Mouse (Mus musculus): ENCODE measurements around the gene Zbtb20. TPM values are rescaled to one million over a fixed set of nuclear protein-coding genes. Genes with fewer than 3 reads are reported as not detected.

Zbtb20 gene
- polyA plus RNA-seq, 1 experiment from 2014 or later = 18.4 TPM

DNA sequence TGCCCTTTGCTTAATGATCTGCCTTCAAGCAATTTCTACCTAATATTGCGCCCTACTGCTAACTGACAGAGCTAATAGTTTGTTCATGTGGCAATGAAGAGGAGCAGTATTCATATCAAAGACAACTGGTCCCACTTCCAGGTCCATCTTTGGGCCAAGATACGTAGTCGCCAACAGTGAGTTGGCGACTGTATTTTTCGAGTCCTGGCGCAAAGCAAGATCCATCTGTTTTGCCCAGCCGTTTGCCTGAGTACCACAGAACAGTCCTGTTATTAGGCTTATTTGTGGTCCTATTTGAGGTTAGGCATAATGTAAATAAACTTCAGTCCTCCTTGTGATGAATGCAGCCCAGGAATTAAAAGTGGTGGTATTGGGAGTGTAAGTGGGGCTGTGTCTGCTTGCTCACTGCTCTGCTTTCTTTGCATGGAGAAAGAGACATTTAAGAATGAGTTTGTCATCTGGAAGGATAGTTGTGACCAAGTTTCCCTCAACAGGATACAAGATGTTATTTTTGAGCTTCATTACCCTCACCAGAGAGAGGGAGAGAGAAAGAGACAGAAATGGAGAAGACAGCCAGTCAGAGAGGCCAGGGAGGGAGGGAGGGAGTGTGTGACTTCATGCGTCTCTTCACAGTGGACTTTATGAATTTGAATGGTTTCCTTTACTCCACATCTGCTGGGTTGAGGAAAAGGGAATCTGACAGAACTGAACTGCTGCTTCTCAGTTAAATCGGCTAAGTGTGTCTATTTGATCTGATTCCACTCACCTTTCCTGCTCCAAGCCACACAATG is 315.6 kb downstream of the Zbtb20 start:
- H3K4me3 ChIP-seq (ENCODE audit: low read length) = no peak overlapping the region
- H3K9me3 ChIP-seq (ENCODE audit: control insufficient read depth, low read length) = no peaks in the 10 kb centered on the region
- no peaks in the 10 kb centered on the region for H3K36me3 ChIP-seq (ENCODE audit: control insufficient read depth, insufficient read depth, low read length)
- 83% methylated on average over 9 of the region's 9 CpGs for WGBS
- H3K27ac ChIP-seq (ENCODE audit: low read length) = no peak overlapping the region
- ATAC-seq = no peak
- no peak overlapping the region for H3K4me2 ChIP-seq (ENCODE audit: low read depth, low read length)
- H3K4me1 ChIP-seq (ENCODE audit: control insufficient read depth, insufficient read depth, low read length) = no peaks in the 10 kb centered on the region
- H3K9ac ChIP-seq (ENCODE audit: low read depth, low read length) = no peak overlapping the region
- H3K27me3 ChIP-seq (replicated peaks; ENCODE audit: control insufficient read depth, insufficient read depth, low read length) = no peaks in the 10 kb centered on the region

DNA sequence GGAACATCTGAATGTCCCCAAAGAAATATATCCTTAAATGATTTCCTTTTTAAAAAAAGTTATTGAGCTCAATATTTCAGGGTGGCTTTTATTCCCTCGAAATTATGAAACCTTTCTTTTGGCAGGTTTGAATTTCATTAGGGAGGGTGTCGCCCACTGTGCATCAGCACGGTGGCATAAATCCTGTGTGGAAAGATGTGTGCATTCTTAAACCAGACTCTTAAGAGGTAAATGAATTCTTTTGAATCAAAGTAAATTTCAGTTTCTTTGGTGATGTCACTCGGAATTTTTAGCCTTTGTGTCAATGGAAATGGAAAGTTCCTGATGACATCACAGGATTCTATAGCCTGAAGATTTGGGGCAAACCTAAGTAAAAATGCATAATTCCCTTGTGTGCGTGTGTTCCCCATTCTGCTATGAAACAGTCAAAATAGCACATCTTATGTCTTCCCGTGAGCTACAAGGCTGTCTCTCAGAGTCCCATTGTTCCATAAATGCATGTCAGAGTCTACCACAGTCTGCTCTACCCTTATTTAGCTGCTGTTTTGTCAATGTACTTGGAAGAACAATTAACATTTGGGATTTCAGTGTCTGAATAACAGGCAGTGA is 318.1 kb downstream of the Zbtb20 start:
- ATAC-seq = no peak
- H3K4me2 ChIP-seq (ENCODE audit: low read depth, low read length) = no peak overlapping the region
- H3K36me3 ChIP-seq (ENCODE audit: control insufficient read depth, insufficient read depth, low read length) = no peaks in the 10 kb centered on the region
- H3K4me1 ChIP-seq (ENCODE audit: control insufficient read depth, insufficient read depth, low read length) = no peaks in the 10 kb centered on the region
- no peaks in the 10 kb centered on the region for H3K9me3 ChIP-seq (ENCODE audit: control insufficient read depth, low read length)
- 81% methylated on average over 6 of the region's 6 CpGs for WGBS
- H3K9ac ChIP-seq (ENCODE audit: low read depth, low read length) = no peak overlapping the region
- no peak overlapping the region for H3K4me3 ChIP-seq (ENCODE audit: low read length)
- no peak overlapping the region for H3K27ac ChIP-seq (ENCODE audit: low read length)
- H3K27me3 ChIP-seq (replicated peaks; ENCODE audit: control insufficient read depth, insufficient read depth, low read length) = no peaks in the 10 kb centered on the region

GRCm38 (mm10) chr16:43217336-43218006 is 341.8 kb downstream of the Zbtb20 start:
- no peak overlapping the region for H3K9ac ChIP-seq (ENCODE audit: low read depth, low read length)
- no peaks in the 10 kb centered on the region for H3K27me3 ChIP-seq (replicated peaks; ENCODE audit: control insufficient read depth, insufficient read depth, low read length)
- no peak overlapping the region for H3K4me3 ChIP-seq (ENCODE audit: low read length)
- no peaks in the 10 kb centered on the region for H3K36me3 ChIP-seq (ENCODE audit: control insufficient read depth, insufficient read depth, low read length)
- H3K4me2 ChIP-seq (ENCODE audit: low read depth, low read length) = no peak overlapping the region
- H3K27ac ChIP-seq (ENCODE audit: low read length) = no peak overlapping the region
- WGBS = 70% methylated on average over 4 of the region's 4 CpGs
- ATAC-seq = no peak
- H3K4me1 ChIP-seq (ENCODE audit: control insufficient read depth, insufficient read depth, low read length) = no peaks in the 10 kb centered on the region
- no peaks in the 10 kb centered on the region for H3K9me3 ChIP-seq (ENCODE audit: control insufficient read depth, low read length)

GRCm38 (mm10) chr16:43219367-43219766 is 343.7 kb downstream of the Zbtb20 start:
- Histone ChIP-seq H3K27me3 (replicated peaks; ENCODE audit: control insufficient read depth, insufficient read depth, low read length) (no peaks in the 10 kb centered on the region), H3K36me3 (ENCODE audit: control insufficient read depth, insufficient read depth, low read length) (no peaks in the 10 kb centered on the region), H3K9ac (ENCODE audit: low read depth, low read length) (no peak overlapping the region), H3K9me3 (ENCODE audit: control insufficient read depth, low read length) (no peaks in the 10 kb centered on the region), H3K4me1 (ENCODE audit: control insufficient read depth, insufficient read depth, low read length) (no peaks in the 10 kb centered on the region), H3K27ac (ENCODE audit: low read length) (no peak overlapping the region), H3K4me2 (ENCODE audit: low read depth, low read length) (no peak overlapping the region), H3K4me3 (ENCODE audit: low read length) (no peak overlapping the region)
- 89% methylated on average over 1 of the region's 1 CpGs for WGBS
- no peak for ATAC-seq

- ATAC-seq = no peak
- no peak overlapping the region for H3K9ac ChIP-seq (ENCODE audit: low read depth, low read length)
- no peak overlapping the region for H3K4me3 ChIP-seq (ENCODE audit: low read length)
- H3K4me1 ChIP-seq (ENCODE audit: control insufficient read depth, insufficient read depth, low read length) = no peaks in the 10 kb centered on the region
- H3K27ac ChIP-seq (ENCODE audit: low read length) = no peak overlapping the region
- WGBS = 53% methylated on average over 4 of the region's 4 CpGs
- H3K4me2 ChIP-seq (ENCODE audit: low read depth, low read length) = no peak overlapping the region
- H3K9me3 ChIP-seq (ENCODE audit: control insufficient read depth, low read length) = no peaks in the 10 kb centered on the region
- no peaks in the 10 kb centered on the region for H3K36me3 ChIP-seq (ENCODE audit: control insufficient read depth, insufficient read depth, low read length)
- no peaks in the 10 kb centered on the region for H3K27me3 ChIP-seq (replicated peaks; ENCODE audit: control insufficient read depth, insufficient read depth, low read length)
Measured at GRCm38 (mm10) chr16:43221313-43221712, 345.6 kb downstream of the Zbtb20 start.

DNA sequence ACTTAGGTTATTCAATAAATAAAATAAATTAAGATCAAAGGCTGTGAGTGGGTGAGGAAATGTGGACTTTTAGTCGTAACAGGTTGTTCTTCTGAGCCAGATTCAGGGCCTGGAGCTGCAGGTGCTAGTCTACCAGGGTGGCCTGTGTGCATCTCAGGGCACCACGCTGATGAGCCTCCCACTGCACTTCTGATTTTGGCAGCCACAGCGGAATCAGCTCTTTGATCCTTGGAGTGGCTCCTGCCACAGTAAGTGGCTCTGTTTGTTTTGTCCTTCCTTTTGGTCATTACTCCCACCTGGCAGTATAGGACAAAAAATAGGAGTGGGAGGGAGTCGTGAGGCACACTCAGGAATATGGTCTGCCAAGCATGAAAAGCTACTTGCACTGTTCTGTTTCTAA is 354.6 kb downstream of the Zbtb20 start:
- Histone ChIP-seq H3K4me1 (ENCODE audit: control insufficient read depth, insufficient read depth, low read length) (peaks cover 5% of the 10 kb centered on the region; the same call in 1 of the 2 replicates), H3K36me3 (ENCODE audit: control insufficient read depth, insufficient read depth, low read length) (no peaks in the 10 kb centered on the region), H3K4me2 (ENCODE audit: low read depth, low read length) (no peak overlapping the region), H3K27ac (ENCODE audit: low read length) (no peak overlapping the region), H3K9ac (ENCODE audit: low read depth, low read length) (no peak overlapping the region), H3K9me3 (ENCODE audit: control insufficient read depth, low read length) (no peaks in the 10 kb centered on the region), H3K4me3 (ENCODE audit: low read length) (no peak overlapping the region), H3K27me3 (replicated peaks; ENCODE audit: control insufficient read depth, insufficient read depth, low read length) (no peaks in the 10 kb centered on the region)
- WGBS = 72% methylated on average over 4 of the region's 4 CpGs
- no peak for ATAC-seq

GRCm38 (mm10) chr16:43234249-43234648 is 358.6 kb downstream of the Zbtb20 start:
- Histone ChIP-seq H3K4me2 (ENCODE audit: low read depth, low read length) (no peak overlapping the region), H3K4me3 (ENCODE audit: low read length) (no peak overlapping the region), H3K9ac (ENCODE audit: low read depth, low read length) (no peak overlapping the region), H3K27me3 (replicated peaks; ENCODE audit: control insufficient read depth, insufficient read depth, low read length) (no peaks in the 10 kb centered on the region), H3K9me3 (ENCODE audit: control insufficient read depth, low read length) (no peaks in the 10 kb centered on the region), H3K4me1 (ENCODE audit: control insufficient read depth, insufficient read depth, low read length) (peaks cover 7% of the 10 kb centered on the region; the same call in 1 of the 2 replicates), H3K27ac (ENCODE audit: low read length) (no peak overlapping the region), H3K36me3 (ENCODE audit: control insufficient read depth, insufficient read depth, low read length) (no peaks in the 10 kb centered on the region)
- ATAC-seq = no peak

DNA sequence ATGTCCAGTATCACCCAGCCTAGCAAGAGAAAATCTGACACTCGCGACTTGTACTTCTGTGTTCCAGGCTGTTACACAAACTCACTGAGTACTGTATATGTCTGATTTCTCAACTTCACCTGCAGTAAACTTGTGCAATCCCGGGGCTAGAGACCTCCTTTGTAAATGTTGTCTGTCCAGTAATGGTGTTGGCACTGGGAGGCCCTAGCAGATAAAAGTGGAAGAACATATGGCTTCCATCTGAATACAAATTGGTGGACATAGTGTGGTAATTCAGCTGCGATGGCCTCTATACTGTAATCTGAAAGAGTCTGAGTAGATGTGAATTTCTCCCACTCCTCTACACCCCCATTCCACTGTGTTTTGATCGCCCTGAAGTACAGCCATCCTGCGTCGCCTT is 359.6 kb downstream of the Zbtb20 start:
- H3K27ac ChIP-seq (ENCODE audit: low read length) = no peak overlapping the region
- WGBS = 47% methylated on average over 7 of the region's 7 CpGs

DNA sequence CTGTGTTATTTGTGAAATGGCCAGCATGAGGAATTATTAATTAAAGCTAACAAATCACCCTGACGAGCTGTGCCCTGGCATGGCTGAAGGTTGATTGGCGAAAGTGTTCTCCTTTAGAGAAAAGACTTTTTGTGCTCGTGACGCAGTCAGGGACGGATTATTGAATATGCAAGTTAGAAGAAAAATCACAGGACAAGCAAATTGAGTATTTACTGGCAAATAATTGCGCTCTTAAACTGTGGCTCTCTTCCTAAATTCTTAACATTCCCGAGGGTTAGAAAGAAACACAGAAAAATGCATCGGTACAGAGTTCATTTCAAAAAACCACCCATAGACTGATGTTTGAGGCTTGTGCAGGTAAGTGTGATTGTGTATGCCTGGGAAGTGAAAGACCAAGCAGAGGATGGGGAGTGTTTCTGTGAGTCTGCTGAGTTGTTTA is 360.1 kb downstream of the Zbtb20 start:
- WGBS = 48% methylated on average over 8 of the region's 8 CpGs
- Histone ChIP-seq H3K27me3 (replicated peaks; ENCODE audit: control insufficient read depth, insufficient read depth, low read length) (no peaks in the 10 kb centered on the region), H3K36me3 (ENCODE audit: control insufficient read depth, insufficient read depth, low read length) (no peaks in the 10 kb centered on the region), H3K9me3 (ENCODE audit: control insufficient read depth, low read length) (no peaks in the 10 kb centered on the region), H3K4me2 (ENCODE audit: low read depth, low read length) (0 out of 2 replicates have a peak overlapping the region, but pooled peaks have one; percentile 27), H3K4me1 (ENCODE audit: control insufficient read depth, insufficient read depth, low read length) (peaks cover 7% of the 10 kb centered on the region; the same call in 1 of the 2 replicates), H3K9ac (ENCODE audit: low read depth, low read length) (no peak overlapping the region), H3K4me3 (ENCODE audit: low read length) (peak overlapping the region; percentile 24; the same call in 1 of the 2 replicates), H3K27ac (ENCODE audit: low read length) (peak overlapping the region; percentile 33; the same call in 1 of the 2 replicates)
- no peak for ATAC-seq

More for the DNA sequence above, 359.6 kb downstream of the Zbtb20 start:
- Histone ChIP-seq H3K27me3 (replicated peaks; ENCODE audit: control insufficient read depth, insufficient read depth, low read length) (no peaks in the 10 kb centered on the region), H3K9me3 (ENCODE audit: control insufficient read depth, low read length) (no peaks in the 10 kb centered on the region), H3K4me2 (ENCODE audit: low read depth, low read length) (no peak overlapping the region), H3K4me3 (ENCODE audit: low read length) (no peak overlapping the region), H3K9ac (ENCODE audit: low read depth, low read length) (no peak overlapping the region), H3K4me1 (ENCODE audit: control insufficient read depth, insufficient read depth, low read length) (peaks cover 7% of the 10 kb centered on the region; the same call in 1 of the 2 replicates), H3K36me3 (ENCODE audit: control insufficient read depth, insufficient read depth, low read length) (no peaks in the 10 kb centered on the region)
- peak; percentile 72 for ATAC-seq

Data from intestine, embryonic 16.5 days (tissue).